Mouse (Mus musculus): ENCODE results near the gene Elmo2. TPM values are rescaled to one million over a fixed set of nuclear protein-coding genes. Genes with fewer than 3 reads are reported as not detected.

The Elmo2 gene
- polyA plus RNA-seq, 1 experiment, result 95.0 TPM

DNA sequence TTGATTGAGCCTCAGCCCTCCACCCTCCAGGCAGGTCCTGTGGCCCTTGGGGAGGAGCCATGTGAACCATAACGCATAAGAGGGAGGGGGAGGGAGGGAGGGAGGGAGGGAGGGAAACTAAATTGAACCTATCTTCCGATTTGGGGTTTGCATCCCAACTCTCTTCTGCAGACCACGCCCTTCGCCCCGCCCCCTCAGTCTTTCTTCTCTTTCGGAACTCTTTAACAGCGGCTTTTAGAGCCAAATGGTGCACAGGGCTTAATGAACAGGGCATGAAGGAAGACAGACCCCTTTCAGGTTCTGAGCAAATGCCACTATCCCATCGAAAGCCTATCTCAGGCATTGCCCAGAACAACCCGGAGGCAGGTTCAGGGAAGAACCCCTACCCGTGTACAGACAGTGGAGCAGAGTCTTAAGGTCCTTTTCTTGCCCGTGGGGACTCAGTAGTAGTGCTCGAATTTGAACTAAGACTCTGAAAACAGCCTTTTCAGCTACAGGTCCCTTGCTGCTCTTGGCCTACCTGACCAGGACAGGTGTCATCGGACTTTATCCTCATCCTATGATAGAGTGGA is 41.7 kb upstream of the Elmo2 start:
- Histone ChIP-seq H3K4me1 (replicated peaks; ENCODE audit: control insufficient read depth, insufficient read depth, low read length) (0 out of 2 replicates have a peak, but pooled peaks cover 4% of the 10 kb centered on the region), H3K4me3 (ENCODE audit: control insufficient read depth, insufficient read depth, low read length) (no peak overlapping the region), H3K27ac (ENCODE audit: control insufficient read depth, insufficient read depth, low read length) (no peak overlapping the region), H3K27me3 (ENCODE audit: control insufficient read depth, insufficient read depth, low read length) (peaks cover 6% of the 10 kb centered on the region), H3K36me3 (ENCODE audit: control insufficient read depth, insufficient read depth, low read length) (no peaks in the 10 kb centered on the region)
- DNase-seq, result peak; percentile 22
- no peak for TF ChIP-seq POLR2A (IDR thresholded peaks at IDR 0.05; ENCODE audit: control insufficient read depth, extremely low read depth, insufficient read depth, low read length, poor library complexity)
- no peak for TF ChIP-seq CTCF (IDR thresholded peaks at IDR 0.05; ENCODE audit: borderline replicate concordance, control insufficient read depth, extremely low read depth, insufficient read depth, low read length, poor library complexity)
- WGBS, result 3% methylated on average over 13 of the region's 13 CpGs

GRCm38 (mm10) chr2:165367047-165367520 is 40.8 kb upstream of the Elmo2 start:
- no peak overlapping the region for H3K4me3 ChIP-seq (ENCODE audit: control insufficient read depth, insufficient read depth, low read length)
- TF ChIP-seq POLR2A (IDR thresholded peaks at IDR 0.05; ENCODE audit: control insufficient read depth, extremely low read depth, insufficient read depth, low read length, poor library complexity) (no peak), CTCF (IDR thresholded peaks at IDR 0.05; ENCODE audit: borderline replicate concordance, control insufficient read depth, extremely low read depth, insufficient read depth, low read length, poor library complexity) (no peak)
- peak; percentile 6 for DNase-seq
- WGBS, result under 1% methylated on average over 5 of the region's 8 CpGs
- H3K4me1 ChIP-seq (replicated peaks; ENCODE audit: control insufficient read depth, insufficient read depth, low read length), result 0 out of 2 replicates have a peak, but pooled peaks cover 4% of the 10 kb centered on the region
- no peaks in the 10 kb centered on the region for H3K36me3 ChIP-seq (ENCODE audit: control insufficient read depth, insufficient read depth, low read length)
- H3K27me3 ChIP-seq (ENCODE audit: control insufficient read depth, insufficient read depth, low read length), result peaks cover 6% of the 10 kb centered on the region
- H3K27ac ChIP-seq (ENCODE audit: control insufficient read depth, insufficient read depth, low read length), result no peak overlapping the region

- TF ChIP-seq CTCF (IDR thresholded peaks at IDR 0.05; ENCODE audit: borderline replicate concordance, control insufficient read depth, extremely low read depth, insufficient read depth, low read length, poor library complexity) (peak; percentile 95), POLR2A (IDR thresholded peaks at IDR 0.05; ENCODE audit: control insufficient read depth, extremely low read depth, insufficient read depth, low read length, poor library complexity) (no peak)
- Histone ChIP-seq H3K27ac (ENCODE audit: control insufficient read depth, insufficient read depth, low read length) (no peak overlapping the region), H3K27me3 (ENCODE audit: control insufficient read depth, insufficient read depth, low read length) (peaks cover 6% of the 10 kb centered on the region), H3K4me3 (ENCODE audit: control insufficient read depth, insufficient read depth, low read length) (no peak overlapping the region), H3K36me3 (ENCODE audit: control insufficient read depth, insufficient read depth, low read length) (no peaks in the 10 kb centered on the region), H3K4me1 (replicated peaks; ENCODE audit: control insufficient read depth, insufficient read depth, low read length) (0 out of 2 replicates have a peak, but pooled peaks cover 4% of the 10 kb centered on the region)
- 14% methylated on average over 21 of the region's 21 CpGs for WGBS
- peak; percentile 39 for DNase-seq
Observed at GRCm38 (mm10) chr2:165364334-165365091, 38.2 kb upstream of the Elmo2 start.

DNA sequence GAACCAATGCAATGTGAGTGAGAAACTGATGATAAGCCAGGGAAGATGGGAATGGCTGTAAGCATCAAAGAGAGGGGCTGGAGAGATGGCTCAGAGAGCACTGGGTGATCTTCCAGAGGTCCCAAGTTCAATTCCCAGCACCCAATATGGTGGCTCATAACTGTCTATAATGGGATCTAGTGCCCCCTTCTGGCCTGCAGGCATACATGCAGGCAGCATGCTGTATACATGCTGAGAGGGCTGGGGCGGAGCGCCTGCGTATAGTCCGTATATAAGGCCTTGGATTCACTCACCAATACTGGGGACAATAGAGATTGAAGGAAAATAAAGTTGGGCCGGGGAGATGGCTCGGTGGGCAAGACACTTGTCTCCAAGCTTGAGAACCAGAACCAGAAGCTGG is 37.0 kb upstream of the Elmo2 start:
- Histone ChIP-seq H3K4me1 (replicated peaks; ENCODE audit: control insufficient read depth, insufficient read depth, low read length) (0 out of 2 replicates have a peak, but pooled peaks cover 4% of the 10 kb centered on the region), H3K36me3 (ENCODE audit: control insufficient read depth, insufficient read depth, low read length) (no peaks in the 10 kb centered on the region), H3K27me3 (ENCODE audit: control insufficient read depth, insufficient read depth, low read length) (peaks cover 2% of the 10 kb centered on the region), H3K4me3 (ENCODE audit: control insufficient read depth, insufficient read depth, low read length) (no peak overlapping the region), H3K27ac (ENCODE audit: control insufficient read depth, insufficient read depth, low read length) (no peak overlapping the region)
- WGBS, result 95% methylated on average over 6 of the region's 6 CpGs
- DNase-seq, result no peak
- no peak for TF ChIP-seq CTCF (IDR thresholded peaks at IDR 0.05; ENCODE audit: borderline replicate concordance, control insufficient read depth, extremely low read depth, insufficient read depth, low read length, poor library complexity)
- no peak for TF ChIP-seq POLR2A (IDR thresholded peaks at IDR 0.05; ENCODE audit: control insufficient read depth, extremely low read depth, insufficient read depth, low read length, poor library complexity)

- 4% methylated on average over 1 of the region's 1 CpGs for WGBS
- Histone ChIP-seq H3K27me3 (ENCODE audit: control insufficient read depth, insufficient read depth, low read length) (no peaks in the 10 kb centered on the region), H3K4me1 (replicated peaks; ENCODE audit: control insufficient read depth, insufficient read depth, low read length) (no peaks in the 10 kb centered on the region), H3K36me3 (ENCODE audit: control insufficient read depth, insufficient read depth, low read length) (no peaks in the 10 kb centered on the region), H3K27ac (ENCODE audit: control insufficient read depth, insufficient read depth, low read length) (no peak overlapping the region), H3K4me3 (ENCODE audit: control insufficient read depth, insufficient read depth, low read length) (no peak overlapping the region)
- DNase-seq, result peak; percentile 37
- TF ChIP-seq POLR2A (IDR thresholded peaks at IDR 0.05; ENCODE audit: control insufficient read depth, extremely low read depth, insufficient read depth, low read length, poor library complexity) (no peak), CTCF (IDR thresholded peaks at IDR 0.05; ENCODE audit: borderline replicate concordance, control insufficient read depth, extremely low read depth, insufficient read depth, low read length, poor library complexity) (peak; percentile 37; the same call in 1 of the 2 replicates)
Observed at GRCm38 (mm10) chr2:165360861-165361260, 34.6 kb upstream of the Elmo2 start.

DNA sequence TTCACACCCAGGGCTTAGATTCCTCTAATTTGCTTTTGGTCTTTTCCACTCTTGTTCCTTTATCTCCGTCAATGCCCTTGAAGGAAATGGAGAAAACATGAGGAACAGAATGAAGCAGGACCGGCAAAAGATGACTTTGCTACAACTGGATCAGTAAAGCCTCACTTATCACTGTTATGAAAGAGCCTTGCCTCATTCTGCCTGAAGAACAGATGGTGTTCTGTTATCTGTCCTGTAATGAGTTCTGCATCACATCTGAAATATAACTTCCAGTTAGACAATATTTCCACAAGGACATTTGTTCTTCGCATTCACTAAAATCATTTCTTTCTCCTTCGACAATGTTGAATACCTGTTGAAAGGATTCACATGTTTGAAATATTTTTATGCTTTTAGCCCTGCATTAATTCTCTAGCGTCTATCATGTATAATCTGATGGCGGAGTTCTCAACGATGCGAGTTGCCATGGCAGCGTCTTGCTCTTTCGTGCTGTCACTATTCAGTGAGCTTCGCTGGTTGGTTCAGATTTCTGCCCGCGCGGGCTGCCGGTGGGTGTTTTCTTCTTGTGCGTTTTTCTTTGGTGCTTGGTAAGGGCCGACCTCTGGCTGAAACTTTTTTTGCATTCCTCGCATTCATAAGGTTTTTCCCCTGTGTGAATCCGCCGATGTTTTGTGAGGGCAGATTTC is 25.7 kb upstream of the Elmo2 start:
- WGBS, result 96% methylated on average over 20 of the region's 20 CpGs
- H3K4me1 ChIP-seq (replicated peaks; ENCODE audit: control insufficient read depth, insufficient read depth, low read length), result no peaks in the 10 kb centered on the region
- TF ChIP-seq POLR2A (IDR thresholded peaks at IDR 0.05; ENCODE audit: control insufficient read depth, extremely low read depth, insufficient read depth, low read length, poor library complexity), result no peak
- no peak for TF ChIP-seq CTCF (IDR thresholded peaks at IDR 0.05; ENCODE audit: borderline replicate concordance, control insufficient read depth, extremely low read depth, insufficient read depth, low read length, poor library complexity)
- H3K27me3 ChIP-seq (ENCODE audit: control insufficient read depth, insufficient read depth, low read length), result no peaks in the 10 kb centered on the region
- DNase-seq, result no peak
- no peaks in the 10 kb centered on the region for H3K36me3 ChIP-seq (ENCODE audit: control insufficient read depth, insufficient read depth, low read length)
- H3K27ac ChIP-seq (ENCODE audit: control insufficient read depth, insufficient read depth, low read length), result no peak overlapping the region
- H3K4me3 ChIP-seq (ENCODE audit: control insufficient read depth, insufficient read depth, low read length), result no peak overlapping the region

All from thymus, adult 2 months (tissue).